Mouse (Mus musculus): ENCODE measurements at regions not wholly inside any gene's neighbourhood (a gene's known extent, or its start where the extent isn't known, plus 50 kb on each side); places are given as distances from the start of the nearest gene placed in this dataset.

- DNase-seq, result no peak
Observed at GRCm38 (mm10) chr3:115590716-115591115, 124.2 kb downstream of the S1pr1 start.

- no peak for DNase-seq
Observed at GRCm38 (mm10) chr3:115588585-115588984, 126.3 kb downstream of the S1pr1 start.

- no peak for DNase-seq
Observed at GRCm38 (mm10) chr3:115580131-115580932, 134.5 kb downstream of the S1pr1 start.

DNA sequence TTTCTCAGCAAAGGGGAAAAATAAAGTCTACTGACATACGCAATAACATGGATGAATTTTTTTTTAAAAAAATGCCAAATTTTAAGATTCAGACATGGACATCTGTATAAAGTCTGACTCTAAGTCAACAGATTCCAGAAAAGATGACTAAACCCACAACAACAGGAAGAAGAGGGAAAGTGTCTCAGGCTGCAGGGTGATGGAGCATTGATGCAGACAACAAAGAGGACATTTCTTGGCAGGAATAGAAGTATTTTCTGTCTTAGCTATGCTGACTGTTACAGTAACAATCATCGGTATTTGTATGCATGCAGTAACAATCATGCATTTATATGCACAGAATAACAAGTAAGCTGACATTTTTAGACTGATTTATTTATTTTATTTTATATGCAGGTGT, 139.5 kb downstream of the S1pr1 start:
- DNase-seq, result no peak

GRCm38 (mm10) chr3:115562735-115563134, 152.1 kb downstream of the S1pr1 start:
- DNase-seq, result no peak

DNA sequence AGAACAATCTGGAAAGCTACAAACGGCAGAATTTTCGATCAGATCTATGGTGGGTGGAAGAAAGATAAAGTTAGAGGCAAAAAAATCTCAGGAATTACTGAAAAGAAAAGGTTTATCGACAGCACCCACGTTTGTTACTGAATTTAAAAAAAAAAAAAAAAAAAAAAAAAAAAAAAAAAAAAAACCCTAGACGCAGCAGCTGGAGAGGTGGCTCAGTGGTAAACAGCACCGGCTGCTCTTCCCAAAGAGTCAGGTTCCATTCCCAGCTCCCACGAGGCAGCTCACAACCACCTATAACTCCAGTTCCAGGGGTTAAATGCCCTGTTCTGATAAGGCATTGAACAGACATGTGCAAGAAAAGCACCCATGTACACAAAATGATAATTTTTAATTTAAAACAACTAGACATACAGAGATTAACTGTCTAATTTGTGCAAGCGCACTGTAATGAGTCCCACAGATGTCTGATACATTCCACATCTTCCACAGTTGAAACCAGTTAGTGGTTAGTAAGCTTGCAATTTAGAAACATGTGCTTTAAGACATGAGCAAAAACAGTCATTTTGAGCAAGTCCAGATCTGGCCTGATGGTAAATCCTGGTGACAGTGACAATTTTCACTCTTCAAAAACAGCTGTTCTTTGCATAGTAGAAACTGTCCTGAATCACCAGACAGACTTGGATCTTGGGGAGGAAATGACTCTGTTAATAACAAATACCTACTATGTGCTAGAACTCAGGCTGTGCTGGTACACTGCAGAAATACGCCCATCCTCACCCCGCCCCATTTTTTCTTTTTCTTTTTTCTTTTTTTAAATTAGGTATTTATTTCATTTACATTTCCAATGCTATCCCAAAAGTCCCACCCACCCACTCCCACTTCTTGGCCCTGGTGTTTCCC, 159.8 kb downstream of the S1pr1 start:
- no peak for DNase-seq

GRCm38 (mm10) chr3:115553848-115554515, 160.9 kb downstream of the S1pr1 start:
- DNase-seq, result no peak

DNA sequence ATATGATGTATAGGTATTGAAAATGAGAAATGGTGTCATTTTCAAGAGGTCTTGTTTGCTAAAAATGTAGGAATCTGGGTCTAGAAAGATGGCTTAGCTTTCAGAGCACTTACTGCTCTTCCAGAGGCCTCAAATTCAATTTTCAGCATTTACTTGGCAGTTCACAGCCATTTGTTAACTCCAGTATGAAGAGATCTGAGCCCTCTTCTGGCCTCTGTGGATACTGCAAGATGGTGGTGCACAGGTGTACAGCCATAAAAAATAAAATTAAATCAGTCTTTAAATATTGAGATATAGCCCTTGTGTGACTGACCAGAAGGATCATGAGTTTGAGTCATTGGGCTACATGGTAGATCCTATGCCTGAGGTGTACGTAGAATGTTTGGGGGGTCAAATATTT, 173.1 kb downstream of the S1pr1 start:
- DNase-seq, result no peak

- DNase-seq, result no peak
Observed at GRCm38 (mm10) chr3:115538355-115538754, 176.5 kb downstream of the S1pr1 start.

DNA sequence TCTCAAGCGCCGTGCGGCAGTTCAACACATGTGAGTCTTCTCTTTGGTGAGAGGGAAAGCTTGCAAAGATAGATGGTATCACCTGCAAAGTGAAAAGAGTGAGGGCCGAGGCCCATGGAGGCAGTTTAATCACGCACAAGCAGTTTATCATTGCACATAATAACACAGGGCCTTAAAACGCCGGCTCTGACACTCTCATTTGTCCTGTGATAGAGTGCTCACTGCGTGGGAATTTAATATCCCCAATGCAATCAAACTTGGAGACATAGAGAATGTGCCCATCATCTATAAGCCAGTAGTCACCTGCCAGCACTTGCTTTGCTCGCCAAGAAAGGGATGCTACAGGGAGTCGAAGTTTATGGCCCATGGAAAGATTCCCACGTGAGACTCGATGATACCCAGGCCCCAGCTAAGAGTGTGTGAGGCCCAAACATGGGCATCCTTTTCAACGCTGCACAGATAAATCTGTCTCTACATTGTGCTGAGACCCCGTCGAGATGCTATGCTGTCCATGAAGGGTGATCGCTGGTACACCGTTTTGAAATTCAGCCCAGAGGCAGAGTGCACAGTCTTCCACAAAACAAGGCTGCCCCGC, 182.6 kb downstream of the S1pr1 start:
- no peak for DNase-seq

- DNase-seq, result no peak
Observed at GRCm38 (mm10) chr3:115530441-115530840, 184.4 kb downstream of the S1pr1 start.

DNA sequence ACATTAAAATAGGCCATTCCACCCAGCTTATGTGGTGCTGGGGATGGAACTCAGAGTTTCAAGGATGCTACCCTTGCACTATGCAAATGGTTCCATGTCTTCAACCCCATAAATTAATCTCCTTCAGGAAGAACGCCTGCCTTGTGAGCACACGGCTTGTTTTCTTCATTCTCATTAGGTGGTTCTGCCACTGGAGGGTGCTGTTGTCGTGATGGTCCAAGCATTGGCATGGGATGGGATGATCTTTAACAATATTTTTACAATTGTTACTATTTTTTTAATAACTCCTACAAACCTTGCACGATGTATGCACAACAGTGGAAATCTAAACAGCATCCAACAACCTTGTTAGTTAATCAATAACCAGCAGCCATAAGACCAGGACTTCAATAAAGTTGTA, 185.0 kb downstream of the S1pr1 start:
- no peak for DNase-seq

GRCm38 (mm10) chr3:115523515-115523914, 191.4 kb downstream of the S1pr1 start:
- DNase-seq, result no peak

GRCm38 (mm10) chr3:115515645-115516044, 199.2 kb downstream of the S1pr1 start:
- DNase-seq, result no peak

DNA sequence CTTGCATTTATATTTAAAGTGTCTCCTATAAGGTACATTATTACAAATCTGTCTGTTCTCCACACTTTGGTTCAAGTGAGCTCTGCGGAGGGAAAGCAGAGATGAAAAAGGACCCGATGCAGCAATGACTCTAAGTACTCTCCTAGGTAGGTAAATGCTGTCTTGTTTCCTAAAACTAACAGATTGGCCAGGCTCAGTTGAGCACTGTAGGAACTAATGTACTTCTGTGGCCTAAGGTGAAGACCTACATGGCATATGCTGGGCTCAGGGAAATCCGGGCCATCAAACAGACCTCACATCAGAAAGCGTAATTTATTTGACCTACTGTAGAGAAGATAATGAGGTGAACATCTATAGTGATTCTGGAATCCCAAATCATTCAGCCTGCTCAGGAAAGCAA, 205.2 kb downstream of the S1pr1 start:
- no peak for DNase-seq

DNA sequence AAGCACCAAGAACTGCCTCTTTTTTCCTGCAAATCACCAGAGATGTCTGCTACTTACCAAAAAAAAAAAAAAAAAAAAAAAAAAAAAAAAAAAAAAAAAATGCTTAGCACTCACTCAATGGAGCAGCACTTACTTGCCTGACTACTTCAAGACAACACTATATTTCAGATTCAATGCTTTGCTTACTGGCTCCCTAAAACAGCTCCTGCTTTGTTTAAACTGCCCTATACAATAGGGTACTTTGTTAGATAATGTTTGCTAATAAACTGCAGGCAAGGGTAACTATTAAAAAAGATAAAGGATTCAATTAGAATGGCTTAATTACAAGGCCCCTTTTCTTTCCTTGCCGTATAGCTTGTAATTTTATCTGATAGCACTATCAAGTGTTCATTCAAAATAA, 217.5 kb downstream of the S1pr1 start:
- no peak for DNase-seq

- no peak for DNase-seq
Observed at GRCm38 (mm10) chr3:115496110-115496509, 218.8 kb downstream of the S1pr1 start.

GRCm38 (mm10) chr3:115495692-115496091, 219.2 kb downstream of the S1pr1 start:
- DNase-seq, result no peak

- no peak for DNase-seq
Observed at GRCm38 (mm10) chr3:115468980-115469379, 245.9 kb downstream of the S1pr1 start.

- no peak for DNase-seq
Observed at GRCm38 (mm10) chr3:115467850-115468249, 247.0 kb downstream of the S1pr1 start.

DNA sequence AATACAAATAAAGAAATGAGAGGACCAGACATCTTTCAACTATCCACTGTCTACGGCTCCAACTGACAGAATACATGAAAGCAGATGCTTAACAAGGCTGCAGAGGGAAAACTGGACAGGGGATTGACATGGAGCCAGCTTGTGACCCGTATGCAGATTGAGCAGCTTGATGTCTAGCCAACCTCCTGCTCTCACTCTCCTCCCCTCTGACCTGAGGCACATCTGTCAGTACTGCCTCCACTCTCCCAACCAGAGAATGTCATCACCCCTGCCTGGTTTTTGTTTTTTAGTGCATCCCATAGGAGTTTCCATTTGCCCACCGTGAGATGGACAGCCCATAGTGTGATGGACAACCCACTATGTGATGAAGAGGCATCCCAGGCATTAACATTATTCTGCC, 252.2 kb downstream of the S1pr1 start:
- no peak for DNase-seq

All from thymus, postnatal 36 days (tissue).